Mouse (Mus musculus) CH12.LX (cell line): ENCODE measurements around the gene Rnaset2a.
"Not testable (repeated sequence)": the region's sequence is repeated elsewhere in the genome, so short reads cannot be mapped to it uniquely, and the experiment has no call there.

Source experiments
- CTCF ChIP-seq, 2 experiments: IDR thresholded peaks in 1 of 2; conservative IDR thresholded peaks in 1 of 2; 2 replicates each; pipeline ENCODE4 v1.5.1; 2011 to 2012; ENCODE audit warnings: low read depth in 2 of 2, low read length in 2 of 2, improper control_type of control experiment in 1 of 2, inconsistent platforms in 1 of 2, mild to moderate bottlenecking in 1 of 2, moderate library complexity in 1 of 2
- E2F4 ChIP-seq: IDR thresholded peaks from 2 replicates; pipeline ENCODE4 v1.6.1; 2011; ENCODE audit warnings: low read depth, low read length, improper control_type of control experiment; ENCODE audit not compliant: insufficient replicate concordance
- PAX5 ChIP-seq: IDR thresholded peaks from 2 replicates; pipeline ENCODE4 v1.6.1; 2012; ENCODE audit warnings: low read length, inconsistent platforms, mixed read lengths
- POLR2A ChIP-seq: IDR thresholded peaks from 2 replicates; pipeline ENCODE4 v1.6.1; 2011; ENCODE audit warnings: low read depth, mild to moderate bottlenecking, improper control_type of control experiment, low read length
- ZNF384 ChIP-seq: IDR thresholded peaks from 2 replicates; pipeline ENCODE4 v1.6.1; 2012; ENCODE audit warnings: low read depth, low read length, improper control_type of control experiment, inconsistent platforms

DNA sequence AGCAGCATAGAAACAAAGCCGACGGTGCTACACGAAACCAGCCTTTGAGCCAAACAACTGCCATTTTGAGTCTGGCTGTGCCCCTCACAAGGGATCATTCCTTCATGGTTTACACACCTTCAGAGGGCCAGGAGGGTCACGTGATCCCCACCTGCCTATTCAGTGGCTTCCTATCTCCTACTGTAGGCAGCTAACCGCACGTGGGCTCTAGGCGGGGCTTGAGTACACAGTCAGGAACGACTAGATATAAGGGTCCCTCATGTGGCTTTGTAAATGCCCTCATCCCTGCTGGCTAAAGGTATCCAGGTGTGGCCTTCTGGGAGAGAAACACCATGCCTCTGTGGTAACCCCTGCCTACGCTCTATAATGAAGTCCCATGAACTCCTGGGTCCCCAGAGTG is 18.3 kb downstream of the Rnaset2a start:
- not testable (repeated sequence) for TF ChIP-seq PAX5; E2F4; POLR2A; CTCF (conservative IDR thresholded peaks at IDR 0.05 in 1 of 2, IDR thresholded peaks at IDR 0.05 in 1 of 2; ENCODE audit: low read depth in 2 of 2, low read length in 2 of 2); ZNF384
